Mouse (Mus musculus): ENCODE measurements around the gene Slc17a6. TPM values are rescaled to one million over a fixed set of nuclear protein-coding genes. Genes with fewer than 3 reads are reported as not detected.

Gene Slc17a6
- polyA plus RNA-seq, 1 experiment from 2014 or later = not detected

GRCm38 (mm10) chr7:51631171-51631570, 9.4 kb downstream of the Slc17a6 start:
- no peak for DNase-seq (ENCODE audit: low spot score)
- Histone ChIP-seq H3K4me1 (ENCODE audit: control insufficient read depth, insufficient read depth, low read length) (peaks cover 4% of the 10 kb centered on the region; the same call in 1 of the 2 replicates), H3K9me3 (ENCODE audit: control insufficient read depth, low read length) (no peaks in the 10 kb centered on the region), H3K4me2 (ENCODE audit: low read depth, severe bottlenecking) (no peak overlapping the region), H3K27ac (replicated peaks; ENCODE audit: low read depth, low read length) (no peak overlapping the region), H3K4me3 (ENCODE audit: low read depth, low read length) (no peak overlapping the region), H3K27me3 (ENCODE audit: control insufficient read depth, insufficient read depth, low read length) (peaks cover 26% of the 10 kb centered on the region), H3K9ac (ENCODE audit: low read length) (no peak overlapping the region), H3K36me3 (ENCODE audit: control insufficient read depth, insufficient read depth, low read length) (no peaks in the 10 kb centered on the region)
- WGBS = 64% methylated on average over 3 of the region's 3 CpGs
- no peak for ATAC-seq (ENCODE audit: insufficient number of reproducible peaks, low FRiP score, low TSS enrichment, low read depth)

GRCm38 (mm10) chr7:51632543-51633229, 10.9 kb downstream of the Slc17a6 start:
- Histone ChIP-seq H3K36me3 (ENCODE audit: control insufficient read depth, insufficient read depth, low read length) (no peaks in the 10 kb centered on the region), H3K27ac (replicated peaks; ENCODE audit: low read depth, low read length) (no peak overlapping the region), H3K4me1 (ENCODE audit: control insufficient read depth, insufficient read depth, low read length) (no peaks in the 10 kb centered on the region), H3K27me3 (ENCODE audit: control insufficient read depth, insufficient read depth, low read length) (peaks cover 14% of the 10 kb centered on the region), H3K4me3 (ENCODE audit: low read depth, low read length) (no peak overlapping the region), H3K4me2 (ENCODE audit: low read depth, severe bottlenecking) (no peak overlapping the region), H3K9ac (ENCODE audit: low read length) (no peak overlapping the region), H3K9me3 (ENCODE audit: control insufficient read depth, low read length) (no peaks in the 10 kb centered on the region)
- ATAC-seq (ENCODE audit: insufficient number of reproducible peaks, low FRiP score, low TSS enrichment, low read depth) (no peak), DNase-seq (ENCODE audit: low spot score) (no peak)
- 4% methylated on average over 9 of the region's 9 CpGs for WGBS

- Histone ChIP-seq H3K4me3 (ENCODE audit: low read depth, low read length) (no peak overlapping the region), H3K4me1 (ENCODE audit: control insufficient read depth, insufficient read depth, low read length) (no peaks in the 10 kb centered on the region), H3K4me2 (ENCODE audit: low read depth, severe bottlenecking) (no peak overlapping the region), H3K9me3 (ENCODE audit: control insufficient read depth, low read length) (no peaks in the 10 kb centered on the region), H3K27ac (replicated peaks; ENCODE audit: low read depth, low read length) (no peak overlapping the region), H3K9ac (ENCODE audit: low read length) (no peak overlapping the region), H3K36me3 (ENCODE audit: control insufficient read depth, insufficient read depth, low read length) (no peaks in the 10 kb centered on the region), H3K27me3 (ENCODE audit: control insufficient read depth, insufficient read depth, low read length) (peaks cover 9% of the 10 kb centered on the region)
- 10% methylated on average over 7 of the region's 7 CpGs for WGBS
- ATAC-seq (ENCODE audit: insufficient number of reproducible peaks, low FRiP score, low TSS enrichment, low read depth) (no peak), DNase-seq (ENCODE audit: low spot score) (no peak)
Observed at GRCm38 (mm10) chr7:51633230-51633844, 11.5 kb downstream of the Slc17a6 start.

- DNase-seq (ENCODE audit: low spot score) (no peak), ATAC-seq (ENCODE audit: insufficient number of reproducible peaks, low FRiP score, low TSS enrichment, low read depth) (no peak)
- Histone ChIP-seq H3K36me3 (ENCODE audit: control insufficient read depth, insufficient read depth, low read length) (no peaks in the 10 kb centered on the region), H3K9ac (ENCODE audit: low read length) (no peak overlapping the region), H3K9me3 (ENCODE audit: control insufficient read depth, low read length) (no peaks in the 10 kb centered on the region), H3K27me3 (ENCODE audit: control insufficient read depth, insufficient read depth, low read length) (no peaks in the 10 kb centered on the region), H3K4me2 (ENCODE audit: low read depth, severe bottlenecking) (no peak overlapping the region), H3K4me1 (ENCODE audit: control insufficient read depth, insufficient read depth, low read length) (no peaks in the 10 kb centered on the region), H3K27ac (replicated peaks; ENCODE audit: low read depth, low read length) (no peak overlapping the region), H3K4me3 (ENCODE audit: low read depth, low read length) (no peak overlapping the region)
- 83% methylated on average over 3 of the region's 3 CpGs for WGBS
Observed at GRCm38 (mm10) chr7:51657152-51657551, 35.3 kb downstream of the Slc17a6 start.

GRCm38 (mm10) chr7:51662441-51662840, 40.6 kb downstream of the Slc17a6 start:
- DNase-seq (ENCODE audit: low spot score) = no peak
- 27% methylated on average over 5 of the region's 5 CpGs for WGBS

GRCm38 (mm10) chr7:51693539-51694217, 71.9 kb downstream of the Slc17a6 start:
- Histone ChIP-seq H3K4me3 (ENCODE audit: low read depth, low read length) (no peak overlapping the region), H3K4me2 (ENCODE audit: low read depth, severe bottlenecking) (no peak overlapping the region), H3K9me3 (ENCODE audit: control insufficient read depth, low read length) (no peaks in the 10 kb centered on the region), H3K36me3 (ENCODE audit: control insufficient read depth, insufficient read depth, low read length) (no peaks in the 10 kb centered on the region), H3K27me3 (ENCODE audit: control insufficient read depth, insufficient read depth, low read length) (no peaks in the 10 kb centered on the region), H3K9ac (ENCODE audit: low read length) (no peak overlapping the region), H3K4me1 (ENCODE audit: control insufficient read depth, insufficient read depth, low read length) (no peaks in the 10 kb centered on the region), H3K27ac (replicated peaks; ENCODE audit: low read depth, low read length) (no peak overlapping the region)
- ATAC-seq (ENCODE audit: insufficient number of reproducible peaks, low FRiP score, low TSS enrichment, low read depth) (no peak), DNase-seq (ENCODE audit: low spot score) (no peak)
- 87% methylated on average over 8 of the region's 8 CpGs for WGBS

More at GRCm38 (mm10) chr7:51662441-51662840, 40.6 kb downstream of the Slc17a6 start:
- no peaks in the 10 kb centered on the region for H3K36me3 ChIP-seq (ENCODE audit: control insufficient read depth, insufficient read depth, low read length)
- no peak overlapping the region for H3K27ac ChIP-seq (replicated peaks; ENCODE audit: low read depth, low read length)
- no peak for ATAC-seq (ENCODE audit: insufficient number of reproducible peaks, low FRiP score, low TSS enrichment, low read depth)
- H3K9me3 ChIP-seq (ENCODE audit: control insufficient read depth, low read length) = no peaks in the 10 kb centered on the region
- no peak overlapping the region for H3K4me3 ChIP-seq (ENCODE audit: low read depth, low read length)
- no peaks in the 10 kb centered on the region for H3K4me1 ChIP-seq (ENCODE audit: control insufficient read depth, insufficient read depth, low read length)
- H3K9ac ChIP-seq (ENCODE audit: low read length) = no peak overlapping the region
- no peak overlapping the region for H3K4me2 ChIP-seq (ENCODE audit: low read depth, severe bottlenecking)
- no peaks in the 10 kb centered on the region for H3K27me3 ChIP-seq (ENCODE audit: control insufficient read depth, insufficient read depth, low read length)

GRCm38 (mm10) chr7:51694452-51694851, 72.6 kb downstream of the Slc17a6 start:
- no peak overlapping the region for H3K27ac ChIP-seq (replicated peaks; ENCODE audit: low read depth, low read length)
- no peaks in the 10 kb centered on the region for H3K4me1 ChIP-seq (ENCODE audit: control insufficient read depth, insufficient read depth, low read length)
- no peak for ATAC-seq (ENCODE audit: insufficient number of reproducible peaks, low FRiP score, low TSS enrichment, low read depth)
- no peaks in the 10 kb centered on the region for H3K27me3 ChIP-seq (ENCODE audit: control insufficient read depth, insufficient read depth, low read length)
- 83% methylated on average over 4 of the region's 4 CpGs for WGBS
- no peak overlapping the region for H3K4me2 ChIP-seq (ENCODE audit: low read depth, severe bottlenecking)
- H3K36me3 ChIP-seq (ENCODE audit: control insufficient read depth, insufficient read depth, low read length) = no peaks in the 10 kb centered on the region
- H3K9me3 ChIP-seq (ENCODE audit: control insufficient read depth, low read length) = no peaks in the 10 kb centered on the region
- no peak for DNase-seq (ENCODE audit: low spot score)
- no peak overlapping the region for H3K9ac ChIP-seq (ENCODE audit: low read length)
- H3K4me3 ChIP-seq (ENCODE audit: low read depth, low read length) = no peak overlapping the region

- DNase-seq (ENCODE audit: low spot score) (no peak), ATAC-seq (ENCODE audit: insufficient number of reproducible peaks, low FRiP score, low TSS enrichment, low read depth) (no peak)
- Histone ChIP-seq H3K4me1 (ENCODE audit: control insufficient read depth, insufficient read depth, low read length) (no peaks in the 10 kb centered on the region), H3K27me3 (ENCODE audit: control insufficient read depth, insufficient read depth, low read length) (no peaks in the 10 kb centered on the region), H3K27ac (replicated peaks; ENCODE audit: low read depth, low read length) (no peak overlapping the region), H3K36me3 (ENCODE audit: control insufficient read depth, insufficient read depth, low read length) (no peaks in the 10 kb centered on the region), H3K9ac (ENCODE audit: low read length) (no peak overlapping the region), H3K4me3 (ENCODE audit: low read depth, low read length) (no peak overlapping the region), H3K4me2 (ENCODE audit: low read depth, severe bottlenecking) (no peak overlapping the region), H3K9me3 (ENCODE audit: control insufficient read depth, low read length) (no peaks in the 10 kb centered on the region)
- WGBS = 77% methylated on average over 3 of the region's 3 CpGs
Observed at GRCm38 (mm10) chr7:51709508-51709907, 87.7 kb downstream of the Slc17a6 start.

Data from limb, embryonic 11.5 days (tissue).